Mouse (Mus musculus) small intestine, adult 2 months (tissue): Measurements from ENCODE around the gene Tmem127.

Source experiments
- CTCF ChIP-seq: fragments of 200-500 bp; IDR thresholded peaks from 2 replicates; pipeline ENCODE4 v1.5.1; 2012; ENCODE audit warnings: low read depth, mild to moderate bottlenecking, control low read depth, inconsistent platforms, low read length, moderate library complexity, mixed read lengths; ENCODE audit not compliant: insufficient replicate concordance, insufficient read length; ENCODE audit errors: extremely low read depth
- POLR2A ChIP-seq: fragments of 200-500 bp; IDR thresholded peaks from 2 replicates; pipeline ENCODE4 v1.6.1; 2012; ENCODE audit warnings: low read depth, mild to moderate bottlenecking, control low read depth, inconsistent platforms, low read length, moderate library complexity

GRCm38 (mm10) chr2:127225261-127225660, 22.4 kb upstream of the Tmem127 start:
- TF ChIP-seq CTCF (no peak), POLR2A (no peak)
